Mouse (Mus musculus) right cerebral cortex, postnatal 4 days (tissue): Measurements from ENCODE around the gene Epn1.

ENCODE experiments used
- DNase-seq: peaks from one replicate; pipeline ENCODE4 v3.0.0-alpha.2; 2022

The Epn1 gene

DNA sequence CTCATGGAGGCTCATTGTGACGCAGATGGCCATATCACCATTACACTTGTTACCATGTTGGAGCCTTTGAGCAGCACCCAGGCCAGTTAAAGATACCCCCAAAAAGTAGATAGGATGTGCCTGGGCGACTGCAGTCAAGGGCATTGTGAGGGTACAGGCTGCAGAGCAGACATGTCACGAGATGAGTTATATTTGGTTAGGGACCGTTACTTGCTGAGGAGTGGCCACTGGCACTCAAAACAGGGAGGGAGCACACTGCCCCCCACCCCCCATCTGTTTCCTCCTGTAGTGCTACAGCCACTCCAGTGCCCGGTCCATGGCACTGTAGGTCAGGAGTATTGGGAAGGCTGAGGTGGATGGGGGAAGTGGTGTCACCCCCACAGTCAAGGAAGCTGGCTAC is 18.7 kb downstream of the Epn1 start:
- no peak for DNase-seq

DNA sequence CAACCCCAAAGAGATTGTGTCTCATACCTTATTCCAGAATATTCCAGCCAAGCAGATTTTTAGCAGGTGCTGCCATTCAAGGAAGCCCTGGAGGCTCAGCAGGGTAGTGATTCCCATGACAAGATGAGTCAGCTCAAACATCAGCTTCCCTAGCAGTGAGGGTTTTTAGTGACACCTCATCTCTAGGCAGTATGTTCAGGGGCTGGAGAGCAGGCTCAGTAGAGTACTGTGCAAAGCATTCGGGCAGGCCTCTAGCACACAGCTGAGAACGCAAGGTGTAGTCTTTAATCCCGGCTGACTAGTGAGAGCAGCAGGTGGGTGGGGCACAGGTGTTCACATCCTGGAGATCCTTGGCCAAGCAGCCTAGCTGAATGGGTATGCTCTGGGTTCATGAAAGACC is 19.8 kb downstream of the Epn1 start:
- no peak for DNase-seq

GRCm38 (mm10) chr7:5101066-5101663 is 21.1 kb downstream of the Epn1 start:
- no peak for DNase-seq

GRCm38 (mm10) chr7:5102564-5102963 is 22.5 kb downstream of the Epn1 start:
- no peak for DNase-seq

GRCm38 (mm10) chr7:5108272-5108671 is 28.2 kb downstream of the Epn1 start:
- DNase-seq: no peak

GRCm38 (mm10) chr7:5109301-5109700 is 29.3 kb downstream of the Epn1 start:
- DNase-seq: no peak

- no peak for DNase-seq
These were observed 32.7 kb downstream of the Epn1 start for GRCm38 (mm10) chr7:5112701-5113100.

GRCm38 (mm10) chr7:5116850-5117249 is 36.8 kb downstream of the Epn1 start, which contains the start of gene Rfpl4:
Gene Rfpl4 (minus strand): TSS chr7:5116950.
- no peak for DNase-seq

- DNase-seq: no peak
These were observed 45.0 kb downstream of the Epn1 start for GRCm38 (mm10) chr7:5125078-5125477.

DNA sequence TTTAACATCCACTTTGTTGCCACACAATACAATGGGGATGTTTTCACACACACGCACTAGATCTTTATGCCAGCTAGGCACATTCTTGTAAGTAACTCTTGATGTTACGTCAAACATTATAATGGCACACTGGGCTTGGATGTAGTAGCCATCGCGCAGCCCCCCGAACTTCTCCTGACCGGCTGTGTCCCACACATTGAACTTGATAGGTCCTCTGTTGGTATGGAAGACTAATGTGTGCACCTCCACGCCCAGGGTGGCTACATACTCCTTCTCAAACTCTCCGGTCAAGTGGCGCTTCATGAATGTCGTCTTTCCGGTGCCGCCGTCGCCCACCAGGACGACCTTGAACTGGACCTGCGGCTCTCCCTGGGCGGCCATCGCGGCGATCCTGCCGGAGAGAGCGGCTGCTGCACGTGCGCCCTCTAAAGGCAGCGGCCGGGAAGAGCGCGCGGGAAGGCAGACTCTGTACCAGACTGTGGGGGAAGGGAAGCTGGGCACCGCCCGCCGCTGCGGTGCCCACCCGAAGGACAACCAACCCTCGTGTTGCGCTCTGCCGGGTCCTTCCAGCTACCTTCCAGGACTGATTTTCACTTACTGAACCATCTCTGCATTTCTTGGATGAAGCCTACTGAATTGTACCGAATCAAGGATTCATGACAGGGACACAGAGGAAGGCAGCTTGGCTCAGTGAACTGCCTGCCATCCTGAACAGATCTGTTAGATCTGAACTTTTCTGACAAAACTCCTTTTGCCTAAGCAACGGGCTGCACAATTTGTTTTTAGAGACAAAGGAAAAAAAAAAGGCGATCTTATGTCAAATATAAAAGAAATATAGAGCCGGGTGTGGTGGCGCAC is 45.7 kb downstream of the Epn1 start, which contains the start of gene Rasl2-9:
Gene Rasl2-9 (minus strand): TSS at position 402 of the 858 bp plus-strand sequence.
- DNase-seq: peak; percentile 83
